Mouse (Mus musculus) forebrain, embryonic 13.5 days (tissue): ENCODE measurements around the gene Retreg1. TPM values are rescaled to one million over a fixed set of nuclear protein-coding genes. Genes with fewer than 3 reads are reported as not detected.

Source experiments
- ATAC-seq: fragments of 200-750 bp; cut with Nextera tagmentation; 2 replicates; pipeline ENCODE4 v1.8.0; 2017
- H3K27ac ChIP-seq: fragments of 300-500 bp; sonication (generic); 2 replicates; pipeline ENCODE4 v1.5.1; 2015; ENCODE audit warnings: inconsistent platforms, mild to moderate bottlenecking, moderate library complexity
- H3K27me3 ChIP-seq: fragments of 300-500 bp; sonication (generic); 2 replicates; pipeline ENCODE4 v1.6.1; 2015; ENCODE audit warnings: mild to moderate bottlenecking, inconsistent platforms
- H3K36me3 ChIP-seq: fragments of 300-500 bp; sonication (generic); 2 replicates; pipeline ENCODE4 v1.6.1; 2015; ENCODE audit warnings: mild to moderate bottlenecking, inconsistent platforms; ENCODE audit not compliant: poor library complexity, severe bottlenecking
- H3K4me1 ChIP-seq: fragments of 300-500 bp; sonication (generic); 2 replicates; pipeline ENCODE4 v1.6.1; 2015; ENCODE audit warnings: inconsistent platforms
- H3K4me2 ChIP-seq: fragments of 300-500 bp; sonication (generic); 2 replicates; pipeline ENCODE4 v1.6.1; 2015; ENCODE audit warnings: inconsistent platforms, mild to moderate bottlenecking, moderate library complexity
- H3K4me3 ChIP-seq: fragments of 300-500 bp; sonication (generic); 2 replicates; pipeline ENCODE4 v1.5.1; 2015; ENCODE audit warnings: mild to moderate bottlenecking, inconsistent platforms
- H3K9ac ChIP-seq: fragments of 300-500 bp; sonication (generic); 2 replicates; pipeline ENCODE4 v1.6.1; 2015; ENCODE audit warnings: mild to moderate bottlenecking, inconsistent platforms
- H3K9me3 ChIP-seq: fragments of 300-500 bp; sonication (generic); replicated peaks from 2 replicates; pipeline ENCODE4 v1.6.1; 2016; ENCODE audit warnings: inconsistent platforms
- WGBS: fragments of 180-500 bp; shearing (Covaris S2); methylation state at CpG from one replicate; pipeline ENCODE4 v1.1.7; 2015; 5-methylcytosine and 5-hydroxymethylcytosine counted together
- polyA plus RNA-seq: library from polyadenylated mRNA; unstranded; fragments of >200 nt; fragmentation: Nextera tagmentation; extraction: Ambion mirVana; gene quantifications from 2 replicates; pipeline ENCODE4 v1.2.1, GENCODE M21; 2015

Retreg1 gene
- polyA plus RNA-seq, 1 experiment from 2014 or later, result 3.5 TPM

DNA sequence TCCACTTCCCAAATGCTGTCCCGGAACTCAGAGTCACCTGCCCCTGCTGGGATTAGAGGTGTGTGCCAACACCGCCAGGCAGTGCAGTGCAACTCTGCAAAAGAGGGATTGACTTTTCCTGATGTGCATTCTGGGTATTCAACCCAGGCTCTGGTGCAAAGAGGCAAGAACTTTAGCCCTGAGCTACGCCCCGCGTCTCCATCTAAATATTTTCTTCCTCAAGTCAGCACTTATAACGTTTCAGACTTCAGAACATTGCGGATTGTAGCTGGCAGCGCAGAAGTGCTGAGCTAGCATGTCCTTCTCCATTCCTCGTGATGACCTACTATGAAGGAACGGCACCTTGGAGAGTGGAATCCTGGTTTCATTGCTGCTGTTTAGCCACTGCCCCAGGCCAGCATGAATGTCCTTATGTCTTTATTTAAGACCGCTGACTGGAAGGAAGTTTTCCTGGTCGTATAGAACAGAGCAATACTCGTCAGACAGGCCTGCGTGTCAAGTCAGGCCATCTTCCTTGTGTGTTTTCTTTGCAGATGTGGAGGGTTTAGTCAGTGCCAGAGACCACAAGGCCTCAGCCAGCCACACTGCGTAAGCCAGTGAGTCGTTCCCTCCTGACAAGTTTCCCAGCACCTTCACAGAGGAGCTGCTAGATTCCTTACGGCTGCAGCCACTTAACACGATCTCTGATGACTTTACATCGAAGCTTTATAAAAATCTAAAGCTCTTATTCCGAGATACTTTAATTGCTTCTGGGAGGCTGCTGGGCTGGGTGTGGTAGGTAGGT is 34.1 kb upstream of the Retreg1 start:
- no peak overlapping the region for H3K4me2 ChIP-seq
- H3K4me1 ChIP-seq, result no peaks in the 10 kb centered on the region
- H3K4me3 ChIP-seq, result no peak overlapping the region
- no peak overlapping the region for H3K27ac ChIP-seq
- 91% methylated on average over 20 of the region's 20 CpGs for WGBS
- H3K9ac ChIP-seq, result no peak overlapping the region
- no peaks in the 10 kb centered on the region for H3K27me3 ChIP-seq
- no peak for ATAC-seq
- peaks cover 99% of the 10 kb centered on the region for H3K36me3 ChIP-seq
- H3K9me3 ChIP-seq, result no peaks in the 10 kb centered on the region

DNA sequence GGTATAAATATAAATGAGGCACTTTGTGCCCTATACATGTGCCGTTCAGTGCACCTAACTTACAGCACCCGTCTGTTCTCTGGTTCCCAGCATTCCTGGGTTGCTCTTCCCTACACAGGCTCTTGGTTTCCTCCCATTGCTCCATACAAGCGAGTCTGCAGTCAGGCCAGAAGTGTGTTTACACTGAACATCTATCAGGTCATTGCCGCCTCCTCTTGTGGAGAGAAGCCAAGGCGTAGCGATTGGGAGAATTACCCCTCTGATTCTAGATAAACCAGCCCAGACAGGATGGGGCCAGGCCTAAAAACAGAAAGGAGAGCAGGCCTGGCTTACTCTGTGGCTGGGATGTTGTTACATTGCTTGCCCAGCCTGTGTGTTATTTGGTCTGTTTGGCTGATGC is 33.3 kb upstream of the Retreg1 start:
- ATAC-seq, result no peak
- no peaks in the 10 kb centered on the region for H3K4me1 ChIP-seq
- H3K9ac ChIP-seq, result no peak overlapping the region
- H3K4me2 ChIP-seq, result no peak overlapping the region
- H3K27ac ChIP-seq, result no peak overlapping the region
- no peaks in the 10 kb centered on the region for H3K27me3 ChIP-seq
- no peak overlapping the region for H3K4me3 ChIP-seq
- WGBS, result 95% methylated on average over 6 of the region's 6 CpGs
- 0 out of 2 replicates have a peak, but pooled peaks cover under 1% of the 10 kb centered on the region for H3K9me3 ChIP-seq
- peaks cover 99% of the 10 kb centered on the region for H3K36me3 ChIP-seq

DNA sequence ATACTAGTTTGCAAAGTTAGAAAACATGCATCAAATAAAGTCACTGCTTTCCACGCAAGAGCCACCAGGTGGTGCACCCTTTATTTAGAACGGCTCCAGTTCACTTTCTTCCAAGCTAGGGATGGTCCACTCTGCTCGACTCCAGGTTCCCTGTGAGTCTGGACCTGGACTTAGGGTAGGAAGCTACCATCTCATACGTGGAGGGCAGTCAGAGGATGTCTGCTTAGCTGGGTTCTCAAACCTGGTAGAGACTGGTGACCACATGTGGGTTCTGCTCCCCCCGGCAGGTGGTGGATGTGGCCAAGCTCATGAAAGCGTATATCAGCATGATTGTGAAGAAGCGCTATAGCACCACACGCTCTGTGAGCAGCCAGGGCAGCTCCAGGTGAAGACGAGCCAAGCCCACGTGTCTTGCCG is 31.1 kb upstream of the Retreg1 start:
- H3K4me1 ChIP-seq, result no peaks in the 10 kb centered on the region
- H3K9me3 ChIP-seq, result peaks cover 5% of the 10 kb centered on the region
- H3K4me3 ChIP-seq, result no peak overlapping the region
- peaks cover 92% of the 10 kb centered on the region for H3K36me3 ChIP-seq
- no peaks in the 10 kb centered on the region for H3K27me3 ChIP-seq
- H3K4me2 ChIP-seq, result no peak overlapping the region
- no peak overlapping the region for H3K9ac ChIP-seq
- WGBS, result 93% methylated on average over 11 of the region's 11 CpGs
- no peak for ATAC-seq
- no peak overlapping the region for H3K27ac ChIP-seq

DNA sequence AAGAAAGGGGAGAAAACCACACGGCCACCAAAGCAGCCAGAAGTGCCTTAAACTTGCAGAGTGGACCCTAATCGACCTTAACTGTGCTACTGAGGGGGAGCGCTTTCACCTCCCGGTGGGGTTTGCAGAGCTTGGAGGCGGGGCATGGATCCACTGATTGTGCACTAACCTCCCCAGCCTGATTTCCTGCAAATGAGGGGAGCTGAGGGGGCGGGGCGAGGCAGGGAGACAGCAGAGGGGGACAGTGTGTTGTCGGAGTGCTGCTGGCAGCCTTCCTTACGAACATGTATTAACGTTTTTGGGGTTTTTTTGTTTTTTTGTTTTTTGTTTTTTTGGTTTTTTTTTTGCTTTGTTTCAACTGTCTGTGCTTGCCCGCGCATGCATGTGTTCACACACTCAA is 30.5 kb upstream of the Retreg1 start:
- no peak overlapping the region for H3K27ac ChIP-seq
- no peak overlapping the region for H3K4me2 ChIP-seq
- no peak overlapping the region for H3K9ac ChIP-seq
- no peaks in the 10 kb centered on the region for H3K27me3 ChIP-seq
- 79% methylated on average over 12 of the region's 12 CpGs for WGBS
- no peak overlapping the region for H3K4me3 ChIP-seq
- H3K4me1 ChIP-seq, result no peaks in the 10 kb centered on the region
- H3K9me3 ChIP-seq, result peaks cover 5% of the 10 kb centered on the region
- ATAC-seq, result no peak
- peaks cover 86% of the 10 kb centered on the region for H3K36me3 ChIP-seq

DNA sequence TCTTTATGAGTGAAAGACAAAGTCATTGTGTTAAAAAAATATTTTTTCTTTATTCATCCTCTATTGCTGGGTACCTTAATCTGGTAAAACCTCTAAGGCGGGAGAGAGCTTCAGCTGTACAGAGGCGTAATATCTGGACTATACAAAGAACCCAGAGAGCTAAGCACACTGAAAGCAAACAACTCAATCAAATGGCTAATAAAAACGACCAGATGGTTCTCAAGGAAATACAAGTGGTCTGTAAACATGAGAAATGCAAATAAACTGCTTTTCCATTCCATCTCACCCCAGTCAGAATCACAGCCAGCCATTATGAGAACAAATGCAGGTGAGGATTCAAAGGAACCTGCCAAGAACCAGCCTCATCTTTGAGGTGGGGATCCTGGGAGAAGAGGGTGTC is 28.4 kb upstream of the Retreg1 start:
- Histone ChIP-seq H3K27ac (no peak overlapping the region), H3K4me2 (no peak overlapping the region), H3K4me1 (no peaks in the 10 kb centered on the region), H3K4me3 (no peak overlapping the region), H3K9me3 (peaks cover 8% of the 10 kb centered on the region), H3K27me3 (no peaks in the 10 kb centered on the region), H3K36me3 (peaks cover 65% of the 10 kb centered on the region), H3K9ac (no peak overlapping the region)
- ATAC-seq, result no peak
- WGBS, result 80% methylated on average over 3 of the region's 3 CpGs

DNA sequence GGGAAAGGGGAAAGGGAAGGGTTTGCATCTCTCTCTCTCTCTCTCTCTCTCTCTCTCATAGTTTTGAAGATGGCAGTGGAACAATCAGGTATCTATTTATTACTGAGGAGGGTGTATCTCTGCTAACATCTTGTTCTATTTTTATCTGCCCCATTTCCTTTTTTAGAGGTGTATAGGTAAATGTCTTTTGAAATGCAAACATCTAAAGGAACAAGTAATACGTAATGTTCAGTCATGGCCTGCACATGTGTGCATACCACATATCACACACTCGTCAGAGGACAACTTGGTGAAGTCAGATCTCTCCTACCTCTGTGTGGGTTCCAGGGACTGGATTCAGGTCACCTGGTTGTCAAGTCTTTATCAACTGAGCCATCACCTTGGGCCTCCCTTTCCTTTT is 25.8 kb upstream of the Retreg1 start:
- Histone ChIP-seq H3K27ac (no peak overlapping the region), H3K9me3 (peaks cover 8% of the 10 kb centered on the region), H3K4me2 (no peak overlapping the region), H3K36me3 (peaks cover 39% of the 10 kb centered on the region), H3K9ac (no peak overlapping the region), H3K4me1 (no peaks in the 10 kb centered on the region), H3K4me3 (no peak overlapping the region), H3K27me3 (no peaks in the 10 kb centered on the region)
- 96% methylated on average over 2 of the region's 2 CpGs for WGBS
- no peak for ATAC-seq

DNA sequence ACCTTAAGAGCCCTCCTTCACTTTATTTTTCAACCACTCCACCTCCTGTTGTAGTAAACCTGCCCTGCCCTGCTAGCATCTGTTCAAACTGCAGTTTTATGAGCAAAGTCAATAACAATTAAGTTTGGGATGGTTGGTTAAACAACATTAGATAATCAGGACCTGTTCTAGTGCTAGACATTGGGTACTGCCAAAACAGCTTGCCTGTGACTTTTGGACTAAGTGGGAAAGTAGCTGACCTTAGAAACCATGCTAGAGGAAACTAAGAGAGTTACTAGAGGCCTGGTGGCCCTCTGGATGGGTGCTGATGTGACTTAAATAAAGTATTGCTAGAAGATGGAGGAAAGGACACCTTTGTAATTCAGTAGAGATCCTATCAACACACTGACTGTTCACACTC is 21.0 kb upstream of the Retreg1 start:
- 0 out of 2 replicates have a peak, but pooled peaks cover 3% of the 10 kb centered on the region for H3K9me3 ChIP-seq
- H3K36me3 ChIP-seq, result no peaks in the 10 kb centered on the region
- no peak overlapping the region for H3K9ac ChIP-seq
- H3K4me1 ChIP-seq, result no peaks in the 10 kb centered on the region
- no peaks in the 10 kb centered on the region for H3K27me3 ChIP-seq
- no peak for ATAC-seq
- H3K27ac ChIP-seq, result no peak overlapping the region
- H3K4me3 ChIP-seq, result no peak overlapping the region
- no peak overlapping the region for H3K4me2 ChIP-seq

DNA sequence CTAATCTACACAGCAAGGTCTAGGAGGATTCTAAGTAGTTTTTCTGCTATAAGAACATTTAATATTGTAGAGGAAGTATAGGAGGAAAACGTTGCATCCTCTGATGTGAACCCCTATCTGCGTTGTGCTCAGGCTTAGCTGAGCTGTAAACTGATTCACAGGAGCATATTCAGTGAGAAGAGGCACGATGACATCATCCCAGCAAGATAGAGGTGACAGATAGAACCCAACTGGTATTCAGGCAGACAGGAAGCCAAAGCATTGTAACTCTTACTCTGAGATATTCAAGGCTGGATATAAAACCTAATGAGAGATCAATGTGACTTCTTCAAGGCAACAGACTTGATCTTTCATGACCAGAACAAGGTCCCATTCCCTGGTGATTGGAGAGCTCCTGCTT is 20.3 kb upstream of the Retreg1 start:
- no peak for ATAC-seq

DNA sequence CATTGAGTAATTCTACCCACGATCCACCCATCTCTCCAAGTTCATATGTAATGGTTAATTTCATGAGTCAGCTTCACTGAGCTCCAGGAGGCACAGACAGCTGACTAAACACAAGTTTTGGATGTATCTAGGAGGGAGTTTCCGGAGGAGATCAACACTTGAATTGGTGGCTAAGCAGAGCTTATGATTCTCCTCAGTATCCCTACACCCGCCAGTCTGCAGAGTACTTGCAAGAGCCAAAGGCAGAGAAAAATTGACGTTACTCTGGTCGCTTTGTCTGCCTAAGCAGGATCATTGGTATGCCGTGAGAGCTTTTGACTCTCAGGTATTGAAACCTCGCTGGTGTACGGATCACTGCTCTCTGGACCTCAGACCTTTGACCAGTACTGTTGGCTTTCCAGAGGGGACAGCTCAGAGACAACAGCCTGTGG is 16.4 kb upstream of the Retreg1 start:
- Histone ChIP-seq H3K36me3 (no peaks in the 10 kb centered on the region), H3K4me1 (no peaks in the 10 kb centered on the region), H3K27me3 (no peaks in the 10 kb centered on the region), H3K27ac (no peak overlapping the region), H3K9me3 (no peaks in the 10 kb centered on the region), H3K4me2 (no peak overlapping the region), H3K9ac (no peak overlapping the region), H3K4me3 (no peak overlapping the region)
- no peak for ATAC-seq
- 85% methylated on average over 8 of the region's 8 CpGs for WGBS

More for the DNA sequence above, 20.3 kb upstream of the Retreg1 start:
- Histone ChIP-seq H3K4me3 (no peak overlapping the region), H3K27ac (no peak overlapping the region), H3K9me3 (0 out of 2 replicates have a peak, but pooled peaks cover 3% of the 10 kb centered on the region), H3K9ac (no peak overlapping the region), H3K4me1 (no peaks in the 10 kb centered on the region), H3K4me2 (no peak overlapping the region), H3K27me3 (no peaks in the 10 kb centered on the region), H3K36me3 (no peaks in the 10 kb centered on the region)
- 68% methylated on average over 3 of the region's 3 CpGs for WGBS

DNA sequence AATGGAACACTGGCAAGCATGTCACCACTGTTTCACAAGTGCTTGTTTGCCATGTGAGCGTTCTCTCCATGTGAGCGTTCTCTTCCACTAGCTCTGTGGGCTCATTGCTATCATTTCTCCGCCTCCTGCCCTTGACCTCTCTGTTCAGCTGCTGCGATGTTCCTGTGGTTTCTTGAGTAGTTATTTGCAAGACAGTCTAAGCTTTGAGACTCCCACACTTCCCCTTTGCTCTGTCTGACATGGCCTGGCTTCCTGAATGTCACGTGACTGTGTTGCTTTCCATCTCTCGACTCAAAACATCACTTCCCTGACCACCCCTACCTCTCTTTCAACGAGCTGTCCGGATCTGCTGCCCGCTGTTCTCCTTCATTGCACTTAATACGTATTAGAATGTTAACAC is 14.5 kb upstream of the Retreg1 start:
- 79% methylated on average over 10 of the region's 10 CpGs for WGBS
- Histone ChIP-seq H3K27ac (no peak overlapping the region), H3K9ac (no peak overlapping the region), H3K27me3 (no peaks in the 10 kb centered on the region), H3K4me2 (no peak overlapping the region), H3K4me3 (no peak overlapping the region), H3K36me3 (no peaks in the 10 kb centered on the region), H3K4me1 (no peaks in the 10 kb centered on the region), H3K9me3 (no peaks in the 10 kb centered on the region)
- no peak for ATAC-seq

DNA sequence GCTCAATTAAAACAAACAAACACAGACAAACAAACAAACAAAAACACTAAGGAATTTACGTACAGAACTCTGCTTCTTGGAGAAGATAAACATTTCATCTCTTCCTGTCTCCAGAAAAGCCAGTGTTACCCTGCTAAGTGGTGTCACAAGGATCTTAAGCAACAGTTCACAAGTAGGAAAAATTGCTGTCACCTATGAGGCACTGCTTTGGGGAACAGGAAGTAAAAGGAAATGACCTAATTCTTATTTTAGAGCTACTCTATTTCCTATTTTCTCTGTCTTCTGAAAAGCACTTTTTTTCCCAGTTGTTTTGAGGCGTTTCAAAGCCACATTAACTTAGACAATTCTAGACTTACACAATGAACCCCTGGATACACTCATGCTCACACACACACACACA is 12.6 kb upstream of the Retreg1 start:
- Histone ChIP-seq H3K4me1 (no peaks in the 10 kb centered on the region), H3K9me3 (no peaks in the 10 kb centered on the region), H3K9ac (no peak overlapping the region), H3K27me3 (no peaks in the 10 kb centered on the region), H3K36me3 (no peaks in the 10 kb centered on the region), H3K4me3 (no peak overlapping the region), H3K27ac (no peak overlapping the region), H3K4me2 (no peak overlapping the region)
- 91% methylated on average over 2 of the region's 2 CpGs for WGBS
- no peak for ATAC-seq

DNA sequence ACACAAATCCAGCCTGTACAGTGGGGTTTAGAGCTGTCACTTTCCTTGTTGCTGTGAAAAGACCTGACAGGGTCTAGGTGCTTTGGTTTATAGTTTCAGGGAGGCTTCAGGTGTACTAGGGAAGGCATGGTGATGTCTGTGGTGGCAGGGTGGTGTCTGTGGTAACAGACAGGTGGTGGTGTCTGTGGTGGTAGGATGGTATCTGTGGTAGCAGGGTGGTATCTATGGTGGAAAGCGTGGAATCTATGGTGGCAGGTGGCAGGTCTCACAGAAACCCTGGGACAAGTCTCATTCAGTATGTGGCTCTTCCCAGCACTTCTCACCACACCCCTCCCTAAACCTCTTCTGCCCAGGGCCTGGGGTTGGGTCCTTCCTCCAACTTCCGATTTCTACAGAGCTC is 8.7 kb upstream of the Retreg1 start:
- WGBS, result 93% methylated on average over 2 of the region's 2 CpGs
- H3K9ac ChIP-seq, result no peak overlapping the region
- no peak for ATAC-seq
- H3K4me3 ChIP-seq, result no peak overlapping the region
- H3K9me3 ChIP-seq, result no peaks in the 10 kb centered on the region
- H3K27ac ChIP-seq, result no peak overlapping the region
- H3K4me2 ChIP-seq, result no peak overlapping the region
- H3K4me1 ChIP-seq, result no peaks in the 10 kb centered on the region
- H3K27me3 ChIP-seq, result no peaks in the 10 kb centered on the region
- H3K36me3 ChIP-seq, result no peaks in the 10 kb centered on the region
